Mouse (Mus musculus) left cerebral cortex, adult 11 months (tissue): ENCODE measurements around the gene Sdr42e1.

Source experiments
- DNase-seq: peaks from one replicate; pipeline ENCODE4 v3.0.0; 2022; ENCODE audit warnings: low spot score

The Sdr42e1 gene

GRCm38 (mm10) chr8:117660358-117661031, 13.0 kb downstream of the Sdr42e1 start:
- no peak for DNase-seq

DNA sequence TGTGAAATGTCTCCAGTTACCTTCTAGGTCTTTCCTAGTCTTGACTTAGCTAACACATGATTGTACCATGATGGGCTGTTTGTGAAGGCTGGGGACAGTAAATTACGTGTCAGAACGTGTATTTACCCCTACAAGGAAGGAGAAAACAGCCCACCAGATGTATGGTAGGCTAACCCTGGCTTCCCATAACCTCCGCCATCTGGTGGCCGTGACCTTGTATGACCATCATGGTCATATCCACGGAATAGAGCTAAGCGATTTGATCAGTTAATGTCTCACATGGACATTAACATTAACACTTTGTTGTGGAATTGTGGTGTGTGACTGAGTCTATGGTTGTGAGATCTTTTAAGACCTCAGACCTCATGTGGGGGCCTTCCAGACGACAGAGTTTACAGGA, 14.5 kb downstream of the Sdr42e1 start:
- no peak for DNase-seq

DNA sequence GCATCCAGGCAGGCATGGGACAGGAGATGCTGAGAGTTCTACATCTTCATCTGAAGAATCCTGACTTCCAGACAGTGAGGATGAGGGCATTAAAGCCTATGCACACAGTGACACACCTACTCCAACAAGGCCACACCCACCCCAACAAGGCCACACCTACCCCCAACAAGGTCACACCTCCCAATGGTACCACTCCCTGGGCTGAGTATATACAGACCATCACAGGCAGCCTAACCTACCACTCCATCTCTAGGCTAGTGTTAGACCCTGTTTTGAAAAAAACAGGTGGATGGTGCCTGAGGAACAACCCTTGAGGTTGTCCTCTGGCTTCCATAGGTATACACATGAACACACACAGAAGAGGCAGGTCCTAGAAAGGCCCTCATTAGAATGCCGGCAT, 21.2 kb downstream of the Sdr42e1 start:
- DNase-seq: no peak

DNA sequence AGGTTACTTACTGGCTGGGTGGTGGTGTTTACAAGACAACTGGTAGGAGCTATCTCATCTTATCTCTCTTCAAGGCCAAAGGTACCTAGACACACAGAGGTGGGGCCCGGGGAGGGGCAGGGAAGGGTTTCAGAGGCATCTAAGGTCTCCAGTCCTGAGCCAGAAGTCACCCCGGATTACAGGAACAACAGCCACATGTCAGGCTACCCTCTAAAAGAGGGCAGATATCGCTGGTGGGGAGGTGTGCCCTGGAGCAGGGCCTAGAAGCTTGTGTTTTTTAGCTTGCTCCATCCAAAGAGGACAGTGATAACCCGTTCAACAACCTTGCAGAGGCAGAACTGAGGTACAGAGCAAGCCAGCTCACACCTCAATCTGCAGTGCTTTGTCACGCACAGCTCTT, 27.0 kb downstream of the Sdr42e1 start:
- no peak for DNase-seq

DNA sequence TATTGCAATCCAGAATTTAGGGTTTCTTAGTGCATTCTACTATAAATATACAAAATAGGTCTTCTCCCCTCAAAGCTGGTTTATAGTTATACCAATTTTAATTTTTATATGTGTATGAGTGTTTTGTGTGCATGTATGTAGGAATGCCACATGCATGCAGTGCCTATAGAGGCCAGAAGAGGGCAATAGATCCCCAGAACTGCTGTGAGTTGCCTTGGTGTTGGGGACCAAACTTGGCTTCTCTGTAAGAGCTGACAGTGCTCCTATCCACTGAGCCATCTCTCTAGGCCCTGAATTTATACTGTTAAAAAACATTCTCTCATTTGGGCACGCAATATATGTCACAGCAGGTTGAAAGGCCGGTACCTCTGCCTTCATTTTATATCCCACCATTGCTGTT, 27.5 kb downstream of the Sdr42e1 start:
- DNase-seq: peak; percentile 18

DNA sequence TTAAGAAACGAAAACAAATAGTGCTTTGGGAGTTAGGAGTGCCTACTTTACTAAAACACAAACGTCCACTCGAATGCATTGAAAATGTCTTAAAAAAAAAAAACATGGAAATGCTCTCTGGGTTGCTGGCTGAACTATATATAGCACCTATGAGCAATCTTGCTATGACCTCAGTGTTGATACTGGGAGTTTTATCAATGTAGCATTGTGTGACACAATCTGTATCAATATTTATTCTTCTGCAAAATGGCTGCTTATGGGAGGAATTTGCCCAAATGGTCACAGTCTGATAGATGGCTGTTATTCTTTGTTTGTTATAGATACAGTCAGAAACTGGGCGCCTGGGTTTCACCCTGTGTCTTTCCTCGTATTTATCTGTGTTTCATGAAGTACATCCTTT, 28.0 kb downstream of the Sdr42e1 start:
- DNase-seq: no peak

DNA sequence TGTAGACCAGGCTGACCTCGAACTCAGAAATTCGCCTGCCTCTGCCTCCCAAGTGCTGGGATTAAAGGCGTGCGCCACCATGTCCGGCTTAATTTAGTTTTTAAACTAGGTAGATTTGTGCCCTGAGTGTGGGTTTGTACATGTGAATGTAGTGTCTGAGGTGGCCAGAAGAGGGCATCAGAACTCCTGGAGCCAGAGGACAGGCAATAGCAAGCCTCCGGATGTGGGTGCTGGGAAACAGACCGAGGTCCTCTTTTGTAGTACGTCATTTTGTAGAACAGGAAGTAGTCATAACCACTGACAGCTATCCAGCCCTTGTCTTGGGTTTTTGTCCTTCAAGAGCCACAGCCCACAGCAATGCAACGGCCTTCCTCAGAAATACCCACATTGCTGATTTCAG, 33.9 kb downstream of the Sdr42e1 start:
- DNase-seq: no peak

GRCm38 (mm10) chr8:117637462-117637861, 36.0 kb downstream of the Sdr42e1 start:
- no peak for DNase-seq

- DNase-seq: no peak
Observed at GRCm38 (mm10) chr8:117634406-117634805, 39.1 kb downstream of the Sdr42e1 start.

DNA sequence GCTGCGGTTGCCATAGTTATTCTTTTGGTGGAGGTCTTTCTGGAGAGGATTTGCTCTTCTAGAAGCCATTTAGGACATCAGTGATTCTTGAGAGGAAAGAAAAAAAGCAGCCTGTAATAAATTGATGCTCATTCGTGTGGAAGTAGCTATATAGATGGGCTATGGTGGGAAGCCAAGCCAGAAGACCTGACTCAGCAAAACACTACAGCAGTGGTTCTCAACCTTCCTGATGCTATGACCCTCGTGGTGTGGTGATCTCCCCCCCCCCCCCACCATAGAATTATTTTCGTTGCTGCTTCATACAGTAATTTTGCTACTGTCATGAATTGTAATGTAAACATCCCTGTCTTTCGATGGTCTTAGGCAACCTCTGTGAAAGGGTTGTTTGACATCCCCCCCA, 41.0 kb downstream of the Sdr42e1 start:
- DNase-seq: no peak

GRCm38 (mm10) chr8:117627096-117627495, 46.4 kb downstream of the Sdr42e1 start:
- no peak for DNase-seq

- DNase-seq: peak; percentile 17
Observed at GRCm38 (mm10) chr8:117626040-117626838, 47.2 kb downstream of the Sdr42e1 start.

DNA sequence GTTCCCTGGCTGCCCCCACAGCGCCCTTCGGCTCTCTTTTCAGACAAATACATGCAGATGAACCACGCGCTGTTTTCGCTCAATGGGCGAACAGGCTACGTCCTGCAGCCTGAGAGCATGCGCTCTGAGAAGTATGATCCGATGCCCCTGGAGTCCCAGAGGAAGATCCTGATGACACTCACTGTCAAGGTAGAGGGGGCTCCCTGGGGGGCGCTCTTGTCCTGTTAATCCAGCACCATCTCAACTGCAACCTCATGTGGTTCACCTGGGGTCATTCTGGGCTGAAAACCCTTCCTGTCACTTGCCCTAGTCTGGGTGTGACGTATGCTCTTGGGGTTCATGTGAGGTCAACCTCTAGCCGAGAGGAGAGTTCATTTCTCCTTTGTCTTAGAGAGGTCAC, 60.6 kb downstream of the Sdr42e1 start:
- no peak for DNase-seq
